Mouse (Mus musculus): ENCODE results near the gene Arf1. TPM values are rescaled to one million over a fixed set of nuclear protein-coding genes. Genes with fewer than 3 reads are reported as not detected.

The Arf1 gene
- polyA plus RNA-seq, 1 experiment from 2014 or later, result 645 TPM

GRCm38 (mm10) chr11:59174189-59174838 lies 53.8 kb downstream of the Arf1 start:
- H3K36me3 ChIP-seq (replicated peaks), result no peaks in the 10 kb centered on the region
- no peaks in the 10 kb centered on the region for H3K9me3 ChIP-seq
- H3K27ac ChIP-seq (replicated peaks), result no peak overlapping the region
- no peak overlapping the region for H3K4me3 ChIP-seq
- no peak for DNase-seq (ENCODE audit: low spot score)
- H3K4me1 ChIP-seq, result peaks cover 11% of the 10 kb centered on the region
- peaks cover 73% of the 10 kb centered on the region for H3K27me3 ChIP-seq (replicated peaks; ENCODE audit: low read depth, poor library complexity, severe bottlenecking)
- WGBS, result 58% methylated on average over 6 of the region's 6 CpGs

DNA sequence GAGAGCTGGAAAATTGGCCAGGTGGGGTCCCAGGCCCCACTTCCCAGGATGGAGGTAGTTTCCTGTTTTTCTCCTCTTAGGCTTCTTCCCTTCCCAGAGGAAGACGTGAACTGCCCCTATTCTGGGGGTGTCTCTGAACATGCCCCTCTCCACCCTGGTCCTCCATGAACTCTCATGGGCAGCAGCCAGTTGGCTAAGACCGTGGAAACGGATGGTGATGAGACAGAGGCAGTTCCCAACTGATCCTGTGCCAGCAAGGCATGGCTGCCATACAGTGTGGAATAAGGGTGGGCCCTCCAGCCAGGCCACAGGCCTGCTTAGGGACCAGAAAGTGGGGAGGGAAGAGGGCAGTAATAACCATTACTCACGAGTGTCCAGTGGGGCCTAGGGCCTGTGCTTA lies 57.5 kb downstream of the Arf1 start:
- H3K9me3 ChIP-seq, result no peaks in the 10 kb centered on the region
- H3K36me3 ChIP-seq (replicated peaks), result no peaks in the 10 kb centered on the region
- no peaks in the 10 kb centered on the region for H3K4me1 ChIP-seq
- peaks cover 35% of the 10 kb centered on the region for H3K27me3 ChIP-seq (replicated peaks; ENCODE audit: low read depth, poor library complexity, severe bottlenecking)
- H3K27ac ChIP-seq (replicated peaks), result no peak overlapping the region
- WGBS, result 76% methylated on average over 4 of the region's 4 CpGs
- DNase-seq (ENCODE audit: low spot score), result no peak
- no peak overlapping the region for H3K4me3 ChIP-seq

DNA sequence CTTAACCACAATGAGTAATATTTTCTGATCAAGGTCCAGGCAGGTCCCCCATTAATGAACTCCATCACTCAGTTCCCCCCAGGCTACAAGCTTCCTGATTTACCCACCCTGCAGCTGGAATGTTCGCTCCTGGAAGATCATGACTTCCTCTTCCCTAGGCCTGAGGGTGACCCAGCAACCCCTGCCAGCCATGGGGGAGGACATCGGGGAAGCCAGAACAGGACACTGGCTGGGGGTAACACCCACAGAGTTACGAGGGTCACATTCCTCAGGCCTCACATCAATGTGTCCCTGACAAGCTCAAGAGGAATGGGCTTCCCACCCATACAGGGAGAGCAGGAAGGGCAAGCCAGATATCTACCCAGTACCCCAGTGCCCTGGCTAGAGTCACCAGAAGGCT lies 58.3 kb downstream of the Arf1 start:
- DNase-seq (ENCODE audit: low spot score), result no peak
- WGBS, result 63% methylated on average over 3 of the region's 3 CpGs
- no peaks in the 10 kb centered on the region for H3K36me3 ChIP-seq (replicated peaks)
- peaks cover 28% of the 10 kb centered on the region for H3K27me3 ChIP-seq (replicated peaks; ENCODE audit: low read depth, poor library complexity, severe bottlenecking)
- no peak overlapping the region for H3K27ac ChIP-seq (replicated peaks)
- no peak overlapping the region for H3K4me3 ChIP-seq
- H3K4me1 ChIP-seq, result no peaks in the 10 kb centered on the region
- H3K9me3 ChIP-seq, result no peaks in the 10 kb centered on the region

DNA sequence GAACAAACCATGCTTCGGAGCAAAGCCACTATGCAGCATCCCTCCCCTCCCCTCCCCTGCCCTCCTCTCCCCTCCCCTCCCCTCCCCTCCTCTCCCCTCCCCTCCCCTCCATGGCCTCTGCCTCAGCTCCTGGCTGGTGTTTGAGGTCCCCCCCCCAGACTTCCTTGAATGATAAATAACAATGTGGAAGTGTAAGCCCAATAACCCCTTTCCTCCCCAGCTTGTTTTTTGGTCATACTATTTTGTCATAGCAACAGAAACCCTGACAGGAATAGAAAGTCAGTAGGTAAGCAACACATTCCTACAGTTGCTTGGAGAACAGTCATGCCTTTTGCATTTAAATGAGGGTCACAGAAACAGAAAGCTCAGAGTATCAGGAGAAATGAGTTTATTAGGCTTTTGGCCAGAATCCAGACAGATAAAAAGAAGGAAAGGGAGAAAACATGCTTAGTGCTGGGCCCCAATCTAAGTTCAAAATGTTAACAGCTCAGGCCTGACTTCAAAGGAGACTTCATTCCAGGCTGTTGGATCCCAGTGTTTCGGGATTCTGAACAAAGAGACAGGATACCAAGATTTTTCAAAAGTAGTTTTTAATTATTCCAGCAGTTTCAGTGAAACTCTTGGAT lies 62.3 kb downstream of the Arf1 start:
- peaks cover 16% of the 10 kb centered on the region for H3K4me1 ChIP-seq
- H3K27ac ChIP-seq (replicated peaks), result no peak overlapping the region
- WGBS, result 67% methylated on average over 2 of the region's 2 CpGs
- 0 out of 2 replicates have a peak, but pooled peaks cover 3% of the 10 kb centered on the region for H3K27me3 ChIP-seq (replicated peaks; ENCODE audit: low read depth, poor library complexity, severe bottlenecking)
- DNase-seq (ENCODE audit: low spot score), result no peak
- no peaks in the 10 kb centered on the region for H3K9me3 ChIP-seq
- H3K4me3 ChIP-seq, result no peak overlapping the region
- H3K36me3 ChIP-seq (replicated peaks), result no peaks in the 10 kb centered on the region

DNA sequence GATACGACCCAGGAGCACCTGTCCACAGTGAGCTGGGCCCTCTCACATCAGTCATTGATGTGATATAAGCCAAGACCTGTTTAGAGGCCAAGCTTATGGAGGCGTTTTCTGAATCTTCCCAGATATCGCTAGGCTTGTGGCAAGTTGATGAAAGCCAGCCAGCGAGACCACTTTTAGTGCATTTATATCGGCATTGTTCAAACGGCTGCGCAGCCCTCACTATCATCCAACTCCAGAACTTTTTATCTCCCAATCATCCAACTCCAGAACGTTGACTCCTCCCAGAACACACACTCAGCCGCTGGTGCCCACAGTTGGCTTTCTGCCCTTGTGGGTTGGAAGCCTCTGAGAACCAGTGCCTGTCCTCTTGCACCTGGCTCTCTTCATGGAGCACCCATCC lies 63.7 kb downstream of the Arf1 start:
- Histone ChIP-seq H3K4me1 (peaks cover 16% of the 10 kb centered on the region), H3K4me3 (peak overlapping the region; percentile 70), H3K36me3 (replicated peaks) (no peaks in the 10 kb centered on the region), H3K27me3 (replicated peaks; ENCODE audit: low read depth, poor library complexity, severe bottlenecking) (no peaks in the 10 kb centered on the region), H3K27ac (replicated peaks) (no peak overlapping the region; the same call in 1 of the 2 replicates), H3K9me3 (no peaks in the 10 kb centered on the region)
- 88% methylated on average over 9 of the region's 9 CpGs for WGBS
- no peak for DNase-seq (ENCODE audit: low spot score)

DNA sequence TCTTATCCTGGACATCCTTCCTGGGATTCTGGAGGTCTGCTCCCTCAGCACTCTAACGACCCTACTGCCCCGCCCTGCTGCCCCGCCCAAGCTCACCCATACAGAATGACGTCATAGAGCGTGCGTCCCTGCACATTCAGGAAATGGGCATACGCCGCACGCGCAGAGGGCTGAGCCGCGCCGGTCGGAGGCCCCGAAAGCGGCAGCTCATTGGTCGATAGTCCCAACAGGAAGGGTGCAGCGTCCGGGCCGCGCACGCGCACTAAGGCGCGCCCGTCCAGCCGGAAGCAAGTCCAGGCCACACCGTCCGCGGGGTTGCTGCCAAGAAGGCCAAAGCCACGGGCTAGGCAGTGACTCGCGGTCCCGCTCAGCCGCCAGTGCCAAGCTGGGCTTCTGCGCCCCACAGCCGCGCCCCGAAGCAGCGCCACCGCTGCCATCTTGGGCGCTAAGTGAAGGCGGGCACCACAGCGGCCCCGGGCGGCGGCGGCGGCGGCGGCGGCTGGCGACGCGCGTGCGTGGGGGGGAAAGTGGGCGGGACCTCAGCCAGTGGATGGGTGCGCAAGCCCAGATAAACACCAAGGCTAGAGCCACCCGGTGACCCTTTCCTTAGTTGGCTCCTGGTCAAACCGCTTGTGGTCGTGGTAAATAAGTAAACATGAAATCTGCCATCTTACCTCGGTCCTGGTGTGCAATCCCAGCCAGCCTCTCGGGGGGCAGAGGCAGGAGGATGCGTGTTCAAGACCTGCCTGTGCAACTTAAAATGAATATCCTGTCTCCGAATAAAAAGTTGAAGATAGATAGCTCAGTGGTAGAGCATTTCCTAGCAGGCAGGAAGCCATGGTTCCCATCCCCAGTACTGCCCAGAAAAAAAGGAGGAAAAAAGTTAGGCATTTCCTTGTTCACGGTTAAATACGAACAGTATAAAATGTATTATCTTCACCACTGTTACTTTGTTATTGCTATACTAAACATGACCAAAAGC lies 64.5 kb downstream of the Arf1 start, which contains the start of gene Iba57:
Gene Iba57 (minus strand): TSS at position 485 of the 982 bp plus-strand sequence.
- peak within 1 kb of the TSS; percentile 95 for H3K27ac ChIP-seq (replicated peaks)
- H3K4me1 ChIP-seq, result peaks cover 16% of the 10 kb centered on the region
- H3K4me3 ChIP-seq, result peak within 1 kb of the TSS; percentile 70
- no peaks in the 10 kb centered on the region for H3K27me3 ChIP-seq (replicated peaks; ENCODE audit: low read depth, poor library complexity, severe bottlenecking)
- no peaks in the 10 kb centered on the region for H3K9me3 ChIP-seq
- 3% methylated on average over 68 of the region's 68 CpGs for WGBS
- H3K36me3 ChIP-seq (replicated peaks), result peaks cover 2% of the 10 kb centered on the region; the same call in 1 of the 2 replicates
- peak; percentile 99 for DNase-seq (ENCODE audit: low spot score)

- Histone ChIP-seq H3K9me3 (no peaks in the 10 kb centered on the region), H3K36me3 (replicated peaks) (peaks cover 11% of the 10 kb centered on the region), H3K4me3 (peak overlapping the region; percentile 70), H3K4me1 (peaks cover 16% of the 10 kb centered on the region), H3K27me3 (replicated peaks; ENCODE audit: low read depth, poor library complexity, severe bottlenecking) (no peaks in the 10 kb centered on the region), H3K27ac (replicated peaks) (peak overlapping the region; percentile 95)
- 64% methylated on average over 9 of the region's 9 CpGs for WGBS
- DNase-seq (ENCODE audit: low spot score), result no peak
Measured at GRCm38 (mm10) chr11:59162443-59163254, 65.4 kb downstream of the Arf1 start.

Other genes with a start within 250 kb of the Arf1 start
- gene Obscn, start 91.9 kb downstream of the Arf1 start, polyA plus RNA-seq (2016; fragmentation: Nextera tagmentation; extraction: Ambion mirVana), result 0.05 and 0.24 TPM in 2 replicates
- gene Iba57, start 64.5 kb downstream of the Arf1 start, polyA plus RNA-seq (2016; fragmentation: Nextera tagmentation; extraction: Ambion mirVana), result 4.0 and 4.7 TPM in 2 replicates
- 0.15 TPM in 1 of 2 replicates, not detected in the other for gene Gjc2, start 45.1 kb downstream of the Arf1 start, polyA plus RNA-seq (2016; fragmentation: Nextera tagmentation; extraction: Ambion mirVana)
- 133 and 146 TPM in 2 replicates for gene Guk1, start 36.1 kb downstream of the Arf1 start, polyA plus RNA-seq (2016; fragmentation: Nextera tagmentation; extraction: Ambion mirVana)
- gene Mrpl55, start 25.8 kb downstream of the Arf1 start, polyA plus RNA-seq (2016; fragmentation: Nextera tagmentation; extraction: Ambion mirVana), result 119 and 128 TPM in 2 replicates
- gene 2310033P09Rik, start 19.9 kb downstream of the Arf1 start, polyA plus RNA-seq (2016; fragmentation: Nextera tagmentation; extraction: Ambion mirVana), result 43.9 and 46.0 TPM in 2 replicates
- 0.77 and 1.7 TPM in 2 replicates for gene Wnt3a, start 62.5 kb upstream of the Arf1 start, polyA plus RNA-seq (2016; fragmentation: Nextera tagmentation; extraction: Ambion mirVana)
- 2.3 and 2.6 TPM in 2 replicates for gene Wnt9a, start 78.7 kb upstream of the Arf1 start, polyA plus RNA-seq (2016; fragmentation: Nextera tagmentation; extraction: Ambion mirVana)
- not detected in 2 replicates for gene Prss38, start 147.4 kb upstream of the Arf1 start, polyA plus RNA-seq (2016; fragmentation: Nextera tagmentation; extraction: Ambion mirVana)
- 19.1 and 19.6 TPM in 2 replicates for gene Jmjd4, start 221.8 kb upstream of the Arf1 start, polyA plus RNA-seq (2016; fragmentation: Nextera tagmentation; extraction: Ambion mirVana)
- 128 and 134 TPM in 2 replicates for gene Snap47, start 222.9 kb upstream of the Arf1 start, polyA plus RNA-seq (2016; fragmentation: Nextera tagmentation; extraction: Ambion mirVana)
- 8.6 and 9.3 TPM in 2 replicates for gene Zfp867, start 244.2 kb upstream of the Arf1 start, polyA plus RNA-seq (2016; fragmentation: Nextera tagmentation; extraction: Ambion mirVana)